ENCODE assay signal across 20 mouse cellular contexts in the genomic region with DNA sequence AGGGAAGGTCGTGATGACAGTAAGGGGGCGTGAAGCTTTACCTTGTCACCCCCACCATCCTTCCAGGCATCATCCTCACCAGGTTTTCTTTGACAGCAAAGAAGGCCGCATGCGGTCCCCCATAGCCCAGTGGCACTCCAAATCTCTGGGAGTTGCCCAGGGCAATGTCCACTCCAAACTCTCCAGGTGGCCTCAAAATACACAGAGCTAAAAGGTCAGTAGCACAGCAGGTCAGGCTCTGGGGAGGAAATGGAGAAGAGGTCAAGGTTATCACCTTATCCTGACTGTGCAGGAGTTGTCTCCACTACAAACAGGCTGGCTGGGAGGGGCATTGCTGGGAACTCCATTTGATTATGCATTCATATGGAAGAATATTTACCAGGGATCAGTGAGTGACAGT. TPM values are rescaled to one million over a fixed set of nuclear protein-coding genes. Genes with fewer than 3 reads are reported as not detected.
DNase-seq lines count a peak whose midpoint lies in the region; ATAC-seq and TF ChIP-seq lines count a peak whose summit lies in the region.
"Had no signal": no experiment of that assay in that cellular context is flagged by ENCODE, and none has a peak within 500 bp of the region (broad histone marks: within the 10 kb centered on the region; RNA-seq: fewer than 3 reads in every experiment).

No protein-coding gene starts in this region.

- H3K9me3 ChIP-seq in liver, embryonic 11.5 days (ENCODE audit: control insufficient read depth, low read length), result no peaks in the 10 kb centered on the region
- H3K9me3 ChIP-seq in liver, embryonic 15.5 days (replicated peaks), result no peaks in the 10 kb centered on the region
- H3K9me3 ChIP-seq: embryonic facial prominence, embryonic 10.5 days; forebrain, embryonic 13.5 days; hindbrain, embryonic 12.5 days had no signal

- no peak for ATAC-seq in liver, embryonic 11.5 days (replicated peaks; ENCODE audit: low FRiP score)
- peak; percentile 74 for ATAC-seq in liver, embryonic 15.5 days (ENCODE audit: insufficient read depth)
- ATAC-seq: activated CD4-positive, CD25-positive, alpha-beta regulatory T cell, adult 4 months; forebrain, embryonic 13.5 days; forebrain, postnatal 0 days; hindbrain, embryonic 16.5 days had no signal

- TF ChIP-seq CTCF in lung, adult 2 months (IDR thresholded peaks at IDR 0.05; ENCODE audit: insufficient read depth, low read length), result no peak

- no peaks in the 10 kb centered on the region for H3K4me1 ChIP-seq in liver, embryonic 11.5 days (replicated peaks; ENCODE audit: control insufficient read depth, insufficient read depth, low read length)
- no peaks in the 10 kb centered on the region for H3K4me1 ChIP-seq in liver, embryonic 15.5 days (replicated peaks)
- H3K4me1 ChIP-seq in lung, adult 2 months (ENCODE audit: control insufficient read depth, insufficient read depth, low read length), result no peaks in the 10 kb centered on the region
- H3K4me1 ChIP-seq: forebrain, embryonic 13.5 days; hindbrain, embryonic 12.5 days had no signal

- H3K27me3 ChIP-seq in liver, embryonic 11.5 days (replicated peaks; ENCODE audit: control insufficient read depth, insufficient read depth, low read length), result no peaks in the 10 kb centered on the region
- no peaks in the 10 kb centered on the region for H3K27me3 ChIP-seq in liver, embryonic 15.5 days
- H3K27me3 ChIP-seq: forebrain, embryonic 13.5 days; hindbrain, embryonic 12.5 days had no signal

- TF ChIP-seq POLR2A in lung, adult 2 months (IDR thresholded peaks at IDR 0.05; ENCODE audit: borderline replicate concordance, extremely low read depth, low read depth, low read length), result no peak

- no peak overlapping the region for H3K4me3 ChIP-seq in liver, embryonic 11.5 days (ENCODE audit: low read depth, low read length)
- no peak overlapping the region for H3K4me3 ChIP-seq in liver, embryonic 15.5 days (replicated peaks)
- H3K4me3 ChIP-seq in lung, adult 2 months (replicated peaks; ENCODE audit: extremely low read depth, low read depth, low read length), result no peak overlapping the region
- H3K4me3 ChIP-seq: embryonic facial prominence, embryonic 10.5 days; forebrain, embryonic 13.5 days; gastrocnemius, adult 2 months; hindbrain, embryonic 12.5 days had no signal

- peak overlapping the region; percentile 15; the same call in 1 of the 2 replicates for H3K27ac ChIP-seq in liver, embryonic 11.5 days (ENCODE audit: low read depth, low read length)
- no peak overlapping the region for H3K27ac ChIP-seq in liver, embryonic 15.5 days (replicated peaks)
- H3K27ac ChIP-seq: embryonic facial prominence, embryonic 10.5 days; forebrain, embryonic 13.5 days; gastrocnemius, adult 2 months; hindbrain, embryonic 12.5 days had no signal

- H3K36me3 ChIP-seq in liver, embryonic 11.5 days (ENCODE audit: control insufficient read depth, insufficient read depth, low read length), result no peaks in the 10 kb centered on the region
- H3K36me3 ChIP-seq in liver, embryonic 15.5 days (replicated peaks), result no peaks in the 10 kb centered on the region

- WGBS in liver, embryonic 11.5 days, result 79% methylated on average over 4 of the region's 4 CpGs
- WGBS in liver, embryonic 15.5 days (ENCODE audit: insufficient replicate concordance), result 63% methylated on average over 4 of the region's 4 CpGs
- WGBS in lung, adult 2 months, result 81% methylated on average over 4 of the region's 4 CpGs

- peak; percentile 37 for DNase-seq in R1 (ENCODE audit: low read depth, low spot score)
- no peak for DNase-seq in liver, embryonic 11.5 days (ENCODE audit: low spot score)
- no peak for DNase-seq in B cell, adult 2 months
- DNase-seq in right cerebral cortex, postnatal 4 days, result no peak
- no peak for DNase-seq in lung, adult 2 months
- DNase-seq: adrenal gland, adult 2 months; adrenal gland, postnatal 25 days; cerebellum, adult 2 months; cerebellum, postnatal 10 days; forebrain, postnatal 0 days; gastrocnemius, adult 2 months; gastrocnemius, postnatal 25 days; heart, postnatal 10 days; heart, postnatal 4 days had no signal

- no peak overlapping the region for H3K4me2 ChIP-seq in liver, embryonic 11.5 days
- H3K4me2 ChIP-seq in liver, embryonic 15.5 days, result no peak overlapping the region
- H3K4me2 ChIP-seq: forebrain, embryonic 13.5 days; hindbrain, embryonic 12.5 days had no signal

- no peak overlapping the region for H3K9ac ChIP-seq in liver, embryonic 11.5 days (ENCODE audit: low read depth, low read length)
- no peak overlapping the region for H3K9ac ChIP-seq in liver, embryonic 15.5 days
- H3K9ac ChIP-seq: forebrain, embryonic 13.5 days; forebrain, postnatal 0 days; hindbrain, embryonic 12.5 days had no signal

RNA-seq across cellular contexts. Expression of a gene that starts 30.1 kb away (rescaled TPM):
- 22.2 and 24.7 TPM in 2 replicates for polyA plus RNA-seq in liver, embryonic 11.5 days (2014; fragmentation: Nextera tagmentation; extraction: Ambion mirVana)
- polyA plus RNA-seq in liver, embryonic 15.5 days (2015; fragmentation: Nextera tagmentation; extraction: Ambion mirVana), result 25.1 and 28.9 TPM in 2 replicates
- 0.15 TPM in 2 replicates for polyA plus RNA-seq in lung, adult 2 months (2012; rRNA removed)

Comparison
In these comparisons a context has a peak if more than half of its experiments do, and no peak if none do; other contexts are left out.
1. RNA of a gene that starts 30.1 kb away (polyA plus RNA-seq): 25.1 to 28.9 TPM in liver, embryonic 15.5 days and 22.2 to 24.7 TPM in liver, embryonic 11.5 days; 0.15 TPM in lung, adult 2 months; every median in the first group is over 10 times any median in the second.